Mouse (Mus musculus) heart, postnatal 0 days (tissue): ENCODE data around the gene Ccdc151. TPM values are rescaled to one million over a fixed set of nuclear protein-coding genes. Genes with fewer than 3 reads are reported as not detected.
A peak's percentile ranks its signal among the peaks of the same experiment; 100 is the strongest.

ENCODE experiments used
- ATAC-seq: fragments of 200-750 bp; cut with Nextera tagmentation; 2 replicates; pipeline ENCODE4 v1.8.0; 2017; ENCODE audit warnings: low read depth, moderate number of reproducible peaks, moderate library complexity; ENCODE audit not compliant: insufficient read depth
- DNase-seq: peaks from one replicate; pipeline ENCODE4 v3.0.0-alpha.2; 2016; ENCODE audit warnings: low spot score
- H3K27ac ChIP-seq: fragments of 300-500 bp; sonication (generic); 2 replicates; pipeline ENCODE4 v1.5.1; 2014; ENCODE audit warnings: low read depth, mild to moderate bottlenecking
- H3K27me3 ChIP-seq: fragments of 300-500 bp; sonication (generic); 2 replicates; pipeline ENCODE4 v1.6.1; 2014; ENCODE audit warnings: low read length, mixed read lengths; ENCODE audit not compliant: control insufficient read depth, insufficient read depth
- H3K36me3 ChIP-seq: fragments of 300-500 bp; sonication (generic); replicated peaks from 2 replicates; pipeline ENCODE4 v1.6.1; 2014; ENCODE audit warnings: low read length, mixed read lengths; ENCODE audit not compliant: control insufficient read depth, insufficient read depth
- H3K4me1 ChIP-seq: fragments of 300-500 bp; sonication (generic); 2 replicates; pipeline ENCODE4 v1.6.1; 2014; ENCODE audit warnings: antibody characterized with exemption; ENCODE audit not compliant: control insufficient read depth, insufficient read depth
- H3K4me2 ChIP-seq: fragments of 300-500 bp; sonication (generic); 2 replicates; pipeline ENCODE4 v1.6.1; 2014; ENCODE audit warnings: low read depth, mild to moderate bottlenecking, low read length, moderate library complexity
- H3K4me3 ChIP-seq: fragments of 300-500 bp; sonication (generic); 2 replicates; pipeline ENCODE4 v1.5.1; 2014; ENCODE audit warnings: low read depth, low read length
- H3K9ac ChIP-seq: fragments of 300-500 bp; sonication (generic); replicated peaks from 2 replicates; pipeline ENCODE4 v1.6.1; 2014; ENCODE audit warnings: low read depth, low read length, mixed read lengths
- H3K9me3 ChIP-seq: fragments of 300-500 bp; sonication (generic); replicated peaks from 2 replicates; pipeline ENCODE4 v1.6.1; 2016; ENCODE audit warnings: low read length; ENCODE audit not compliant: control insufficient read depth
- CTCF ChIP-seq: IDR thresholded peaks from 2 replicates; pipeline ENCODE4 v1.5.1; 2016; ENCODE audit warnings: antibody characterized with exemption, control low read depth, low read depth
- EP300 ChIP-seq: IDR thresholded peaks from 2 replicates; pipeline ENCODE4 v1.6.1; 2016; ENCODE audit warnings: antibody characterized with exemption, low read depth
- WGBS: fragments of 180-500 bp; shearing (Covaris S2); extraction: QIAGEN DNeasy Blood & Tissue Kit; methylation state at CpG from one replicate; pipeline ENCODE4 v1.1.7; 2014; 5-methylcytosine and 5-hydroxymethylcytosine counted together
- polyA plus RNA-seq: library from polyadenylated mRNA; unstranded; fragments of >200 nt; fragmentation: Nextera tagmentation; extraction: Ambion mirVana; gene quantifications from 2 replicates; pipeline ENCODE4 v1.2.1, GENCODE M21; 2015
- total RNA-seq: library from RNA; depleted of rRNA; stranded (reverse); fragments of >200 nt; gene quantifications from 2 replicates; pipeline ENCODE4 v1.2.3, GENCODE M21; 2014; ENCODE audit warnings: low replicate concordance

Gene Ccdc151
- total and polyA plus RNA-seq, 2 experiments from 2014 or later, result 0.12 TPM; not detected in 1

DNA sequence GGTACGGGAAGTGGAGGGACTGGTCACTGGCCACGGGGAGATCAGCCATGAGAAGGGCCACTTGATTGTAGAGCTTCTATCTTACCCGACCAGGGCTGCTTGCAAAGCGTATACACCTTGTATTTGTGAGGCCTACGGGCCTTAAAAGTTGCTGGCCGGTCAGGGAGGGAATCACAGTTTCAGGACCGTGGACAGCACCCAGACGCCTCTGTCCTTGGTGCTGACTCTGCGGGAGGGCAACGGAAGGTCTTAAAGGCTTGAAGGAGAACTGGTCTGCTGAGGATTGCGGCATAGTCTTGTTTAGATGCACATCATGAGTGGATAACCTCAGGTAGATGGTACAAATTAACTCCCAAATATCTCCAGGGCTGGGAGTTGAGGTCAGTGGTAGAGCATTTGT, 52.1 kb downstream of the Ccdc151 start:
- TF ChIP-seq EP300, result no peak
- TF ChIP-seq CTCF, result no peak
- no peaks in the 10 kb centered on the region for H3K9me3 ChIP-seq
- no peak for ATAC-seq

GRCm38 (mm10) chr9:21948790-21949189, 53.6 kb downstream of the Ccdc151 start:
- H3K27me3 ChIP-seq, result peaks cover 11% of the 10 kb centered on the region; the same call in 1 of the 2 replicates
- WGBS, result 63% methylated on average over 6 of the region's 6 CpGs

More for the DNA sequence above, 52.1 kb downstream of the Ccdc151 start:
- H3K27ac ChIP-seq, result no peak overlapping the region
- 17% methylated on average over 11 of the region's 11 CpGs for WGBS
- no peak overlapping the region for H3K4me2 ChIP-seq
- H3K27me3 ChIP-seq, result peaks cover 8% of the 10 kb centered on the region; the same call in 1 of the 2 replicates
- DNase-seq, result peak; percentile 17
- H3K4me1 ChIP-seq, result no peaks in the 10 kb centered on the region
- no peak overlapping the region for H3K9ac ChIP-seq
- H3K4me3 ChIP-seq, result no peak overlapping the region
- no peaks in the 10 kb centered on the region for H3K36me3 ChIP-seq

GRCm38 (mm10) chr9:21948146-21948545, 54.3 kb downstream of the Ccdc151 start:
- H3K4me3 ChIP-seq, result no peak overlapping the region
- ATAC-seq (no peak), DNase-seq (no peak)
- no peak overlapping the region for H3K27ac ChIP-seq
- no peak overlapping the region for H3K4me2 ChIP-seq
- peaks cover 12% of the 10 kb centered on the region; the same call in 1 of the 2 replicates for H3K27me3 ChIP-seq
- WGBS, result 53% methylated on average over 8 of the region's 8 CpGs
- H3K9me3 ChIP-seq, result no peaks in the 10 kb centered on the region
- H3K9ac ChIP-seq, result no peak overlapping the region
- no peaks in the 10 kb centered on the region for H3K36me3 ChIP-seq
- no peaks in the 10 kb centered on the region for H3K4me1 ChIP-seq
- TF ChIP-seq CTCF, result no peak

More at GRCm38 (mm10) chr9:21948790-21949189, 53.6 kb downstream of the Ccdc151 start:
- Histone ChIP-seq H3K9me3 (no peaks in the 10 kb centered on the region), H3K4me3 (no peak overlapping the region), H3K4me2 (no peak overlapping the region), H3K9ac (no peak overlapping the region), H3K36me3 (no peaks in the 10 kb centered on the region), H3K27ac (no peak overlapping the region), H3K4me1 (no peaks in the 10 kb centered on the region)
- no peak for TF ChIP-seq EP300
- no peak for TF ChIP-seq CTCF
- ATAC-seq (no peak), DNase-seq (no peak)

GRCm38 (mm10) chr9:21947540-21948130, 54.8 kb downstream of the Ccdc151 start:
- H3K27me3 ChIP-seq, result peaks cover 12% of the 10 kb centered on the region; the same call in 1 of the 2 replicates

DNA sequence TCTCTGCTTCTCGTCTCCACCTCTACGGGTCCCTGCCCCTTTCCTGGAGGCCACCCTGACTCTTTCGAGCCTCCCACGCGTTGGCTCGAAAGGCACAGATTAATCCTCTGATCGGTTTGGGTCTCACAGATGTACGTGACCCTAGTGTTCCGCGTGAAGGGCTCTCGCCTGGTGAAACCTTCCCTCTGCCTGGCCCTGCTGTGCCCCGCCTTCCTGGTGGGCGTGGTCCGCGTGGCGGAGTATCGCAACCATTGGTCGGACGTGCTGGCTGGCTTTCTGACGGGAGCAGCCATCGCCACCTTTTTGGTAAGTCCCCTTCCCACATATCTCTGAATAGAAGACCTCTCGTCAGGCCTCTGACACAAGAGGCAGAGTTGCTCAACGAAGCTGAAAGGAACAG, 58.2 kb downstream of the Ccdc151 start:
- no peaks in the 10 kb centered on the region for H3K36me3 ChIP-seq
- no peak for DNase-seq
- H3K4me1 ChIP-seq, result no peaks in the 10 kb centered on the region
- no peak overlapping the region for H3K27ac ChIP-seq
- H3K4me2 ChIP-seq, result no peak overlapping the region
- H3K4me3 ChIP-seq, result no peak overlapping the region
- no peak overlapping the region for H3K9ac ChIP-seq
- peaks cover 12% of the 10 kb centered on the region; the same call in 1 of the 2 replicates for H3K27me3 ChIP-seq
- ATAC-seq, result no peak
- H3K9me3 ChIP-seq, result no peaks in the 10 kb centered on the region
- WGBS, result 11% methylated on average over 23 of the region's 23 CpGs
- TF ChIP-seq EP300 (no peak), CTCF (no peak)

More at GRCm38 (mm10) chr9:21947540-21948130, 54.8 kb downstream of the Ccdc151 start:
- 5% methylated on average over 26 of the region's 28 CpGs for WGBS
- Histone ChIP-seq H3K9me3 (no peaks in the 10 kb centered on the region), H3K9ac (no peak overlapping the region), H3K27ac (no peak overlapping the region), H3K4me1 (no peaks in the 10 kb centered on the region), H3K4me3 (no peak overlapping the region), H3K36me3 (no peaks in the 10 kb centered on the region), H3K4me2 (no peak overlapping the region)
- no peak for DNase-seq
- ATAC-seq, result no peak
- TF ChIP-seq EP300, result no peak
- no peak for TF ChIP-seq CTCF

GRCm38 (mm10) chr9:21943638-21944037, 58.8 kb downstream of the Ccdc151 start:
- DNase-seq (no peak), ATAC-seq (no peak)
- no peak for TF ChIP-seq CTCF
- no peak for TF ChIP-seq EP300
- Histone ChIP-seq H3K4me3 (no peak overlapping the region), H3K9me3 (no peaks in the 10 kb centered on the region), H3K4me2 (no peak overlapping the region), H3K9ac (no peak overlapping the region), H3K27ac (no peak overlapping the region), H3K4me1 (no peaks in the 10 kb centered on the region), H3K36me3 (no peaks in the 10 kb centered on the region), H3K27me3 (peaks cover 9% of the 10 kb centered on the region; the same call in 1 of the 2 replicates)
- 39% methylated on average over 12 of the region's 12 CpGs for WGBS
